Mouse (Mus musculus) layer of hippocampus, adult 9-11 months (tissue): ENCODE measurements at regions not wholly inside any gene's neighbourhood (a gene's known extent, or its start where the extent isn't known, plus 50 kb on each side); places are given as distances from the start of the nearest gene placed in this dataset.

Experiments
- DNase-seq: peaks from one replicate; pipeline ENCODE4 v3.0.0; 2022

DNA sequence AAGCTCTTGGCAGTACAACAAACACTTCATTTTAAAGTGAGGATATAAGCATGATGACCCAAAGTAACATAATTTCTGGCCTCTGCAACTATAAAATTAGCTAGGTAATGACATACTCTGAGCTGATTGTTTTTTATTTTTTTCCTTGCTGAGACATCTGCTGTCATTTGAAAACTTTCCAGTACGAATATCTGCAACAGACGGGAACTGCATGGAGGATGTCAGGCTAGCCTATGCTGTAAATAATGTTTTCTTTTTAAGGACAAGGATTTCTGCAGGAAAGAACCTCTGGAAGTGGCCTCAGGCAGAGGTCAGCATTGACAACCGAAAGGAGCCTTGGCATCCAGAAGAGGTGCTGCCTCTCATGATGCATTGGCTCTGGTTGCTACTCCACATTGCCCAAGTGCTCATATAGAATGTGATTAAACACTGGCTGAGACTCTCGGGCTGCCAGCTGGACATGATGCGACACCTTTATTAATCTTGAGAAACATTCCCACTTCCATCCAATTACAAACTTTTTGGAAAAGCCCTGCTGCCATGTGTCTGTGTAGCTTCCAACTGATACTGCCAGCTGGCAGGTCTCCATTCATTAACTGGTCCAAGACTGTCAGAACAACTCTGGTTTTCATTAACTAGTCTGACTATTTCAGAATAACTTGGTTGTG is 837.9 kb downstream of the Ryr2 start:
- DNase-seq: peak; percentile 68

DNA sequence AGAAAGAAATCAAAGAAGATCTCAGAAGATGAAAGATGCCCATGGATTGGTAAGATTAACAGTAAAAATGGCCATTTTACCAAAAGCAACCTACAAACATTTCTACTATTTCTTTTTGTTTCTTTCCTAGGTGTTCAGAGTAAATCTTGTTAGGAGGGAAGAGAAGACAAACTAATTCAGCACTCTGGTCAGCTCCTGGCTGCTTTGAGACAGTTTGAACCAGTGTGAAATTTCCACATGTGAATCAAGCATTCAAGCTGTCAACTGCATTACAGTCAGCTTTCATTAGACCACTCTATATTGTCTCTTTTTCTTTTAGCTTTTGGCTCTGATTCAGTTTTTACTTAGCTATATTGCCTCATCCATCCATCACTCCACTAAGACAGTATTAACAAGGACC is 859.2 kb downstream of the Ryr2 start:
- no peak for DNase-seq

DNA sequence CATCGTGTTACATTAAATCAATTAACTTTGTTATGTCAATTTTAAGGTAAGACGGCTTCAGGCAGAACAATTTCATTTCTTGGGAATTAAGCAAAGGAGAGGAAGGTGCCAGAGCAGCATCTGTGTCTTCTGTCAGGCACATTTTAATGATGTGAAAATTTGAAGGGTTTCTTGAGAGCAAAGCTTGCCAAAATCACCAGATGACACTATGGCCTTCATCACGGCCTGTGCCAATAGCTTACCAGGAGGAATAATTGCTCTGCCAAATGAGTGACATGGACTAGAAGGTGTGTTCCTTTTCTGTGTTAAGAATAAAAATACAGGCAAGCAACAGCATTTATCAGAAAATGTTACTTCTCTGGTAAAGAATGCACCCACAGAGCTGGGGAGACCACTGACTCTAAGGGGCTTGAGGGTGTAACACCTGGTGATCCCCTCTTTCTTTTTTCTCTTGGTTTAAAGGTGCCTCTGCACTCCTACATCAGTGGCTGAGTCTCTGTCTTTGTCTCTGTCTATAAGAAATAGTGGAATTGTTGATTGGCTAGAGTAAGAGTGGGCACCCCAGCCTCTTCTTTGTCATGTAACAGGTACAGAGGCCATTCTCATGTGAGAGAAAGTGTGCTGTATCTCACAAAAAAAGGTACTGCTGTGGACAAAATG is 856.2 kb upstream of the Chrm3 start:
- no peak for DNase-seq

DNA sequence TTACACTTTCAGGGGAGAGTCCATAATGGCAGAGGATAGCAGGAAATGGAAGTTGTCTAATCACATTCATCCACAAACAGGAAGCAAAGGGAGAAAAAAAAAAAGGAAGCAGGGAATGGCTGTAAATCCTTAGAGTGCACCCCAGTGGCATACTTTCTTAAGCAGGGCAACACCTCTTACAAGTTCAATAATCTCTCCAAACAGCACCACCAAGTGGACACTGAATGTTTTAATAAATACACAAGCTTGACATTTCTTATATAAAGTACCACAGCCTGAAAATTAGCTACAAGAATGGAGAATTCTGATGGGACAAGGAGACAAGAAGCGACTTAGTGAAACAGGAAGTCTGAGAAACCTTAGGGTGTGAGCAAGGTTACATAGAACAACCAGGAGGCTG is 849.5 kb upstream of the Chrm3 start:
- DNase-seq: no peak

DNA sequence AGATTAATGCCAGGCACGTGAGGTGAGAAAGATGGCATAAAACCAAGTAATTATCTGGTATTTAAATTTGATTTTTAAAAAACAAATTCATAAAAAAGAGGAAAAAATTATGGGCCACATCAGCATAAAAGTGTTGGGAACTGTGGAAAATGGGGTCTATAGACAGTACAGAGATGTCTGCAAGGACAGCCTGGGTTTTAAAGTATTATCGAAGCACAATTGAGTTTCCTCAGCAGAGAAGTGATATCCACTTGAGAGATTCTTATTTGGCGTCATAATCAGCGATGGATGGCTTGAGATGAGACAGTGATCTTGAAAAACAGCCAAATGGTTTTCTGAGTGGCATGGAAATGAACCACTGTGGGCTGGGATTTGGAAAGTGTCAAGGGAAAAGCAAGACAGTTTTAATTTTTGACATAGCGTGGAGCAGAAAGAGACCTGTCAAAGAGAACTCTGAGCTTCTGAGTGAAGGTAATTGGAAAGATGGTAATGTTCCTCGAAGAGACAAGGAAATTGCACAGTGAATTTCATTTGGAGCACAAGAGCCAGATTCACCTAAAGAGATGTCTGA is 844.7 kb upstream of the Chrm3 start:
- DNase-seq: no peak

DNA sequence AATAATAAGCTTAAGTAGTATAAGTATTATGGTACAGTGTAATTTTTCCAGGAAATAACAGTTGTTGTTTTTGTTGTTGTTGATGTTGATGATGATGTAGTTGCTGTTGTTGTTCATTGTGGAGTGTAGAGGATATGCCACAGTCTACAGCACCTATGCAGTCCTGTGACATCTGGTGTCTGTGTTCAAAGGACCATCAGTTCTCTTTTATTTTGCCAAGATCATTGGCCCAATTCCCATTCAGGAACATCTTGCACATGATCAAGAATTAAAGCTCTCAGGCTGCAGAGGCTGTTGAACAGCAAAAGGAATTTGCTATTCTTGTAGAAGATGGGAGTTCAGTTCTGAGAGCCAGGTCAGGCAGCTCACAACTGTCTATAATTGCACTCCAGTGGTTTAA is 841.3 kb upstream of the Chrm3 start:
- peak; percentile 11 for DNase-seq

DNA sequence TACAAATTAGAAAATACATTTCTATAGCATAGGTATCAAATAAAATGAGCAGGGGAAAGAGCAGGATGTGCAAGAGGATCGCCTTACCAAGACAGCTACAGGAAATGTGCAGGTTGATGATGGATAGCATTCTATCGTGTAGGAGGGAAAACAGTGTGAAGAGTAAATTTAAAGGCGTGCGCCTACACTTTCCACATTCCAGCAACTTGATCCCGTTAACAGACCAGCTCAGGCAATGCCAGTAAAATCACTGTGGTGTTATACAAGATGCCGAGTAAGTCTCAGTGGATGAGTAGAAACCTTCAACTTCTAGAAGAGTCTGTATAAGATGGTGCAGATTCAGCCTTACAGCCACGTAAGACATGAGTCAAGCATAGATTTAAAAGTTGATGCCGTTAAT is 831.8 kb upstream of the Chrm3 start:
- no peak for DNase-seq

DNA sequence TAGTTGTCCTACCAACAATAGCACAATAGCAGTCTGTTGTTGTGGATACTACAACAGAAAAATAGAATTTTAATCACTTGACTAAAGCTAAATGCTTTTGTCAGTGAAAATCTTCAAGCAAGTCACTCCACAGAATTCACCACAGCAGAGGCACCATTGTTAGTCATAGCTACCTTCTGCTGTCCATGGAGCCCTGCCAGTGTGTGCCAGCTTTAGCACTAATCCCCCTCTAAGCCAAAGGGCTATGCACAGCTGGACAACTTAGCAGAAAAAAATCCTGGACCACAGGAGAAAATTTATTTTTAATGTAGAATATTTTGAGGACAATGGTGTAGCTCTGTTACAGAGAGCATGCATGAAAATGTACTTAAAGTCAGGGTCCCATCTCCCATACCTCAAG is 820.5 kb upstream of the Chrm3 start:
- DNase-seq: no peak

DNA sequence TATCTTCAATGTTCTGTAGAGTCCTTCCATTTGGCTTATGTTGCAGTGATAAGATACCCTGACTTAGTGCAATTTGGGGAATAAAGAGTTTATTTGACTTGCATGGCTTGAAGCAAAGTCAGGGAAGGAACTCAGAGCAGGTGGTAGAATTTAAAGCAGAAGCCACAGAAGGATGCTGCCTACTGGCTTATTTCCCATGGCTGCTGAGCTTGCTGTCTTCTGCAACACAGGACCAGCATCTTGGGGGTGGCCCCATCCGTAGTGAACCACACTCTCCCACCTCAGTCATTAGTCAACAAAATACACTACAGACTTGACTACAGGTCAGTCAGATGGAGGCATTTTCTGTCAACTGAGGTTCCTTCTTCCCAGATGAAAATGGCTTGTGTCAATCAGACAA is 819.7 kb upstream of the Chrm3 start:
- DNase-seq: peak; percentile 4

DNA sequence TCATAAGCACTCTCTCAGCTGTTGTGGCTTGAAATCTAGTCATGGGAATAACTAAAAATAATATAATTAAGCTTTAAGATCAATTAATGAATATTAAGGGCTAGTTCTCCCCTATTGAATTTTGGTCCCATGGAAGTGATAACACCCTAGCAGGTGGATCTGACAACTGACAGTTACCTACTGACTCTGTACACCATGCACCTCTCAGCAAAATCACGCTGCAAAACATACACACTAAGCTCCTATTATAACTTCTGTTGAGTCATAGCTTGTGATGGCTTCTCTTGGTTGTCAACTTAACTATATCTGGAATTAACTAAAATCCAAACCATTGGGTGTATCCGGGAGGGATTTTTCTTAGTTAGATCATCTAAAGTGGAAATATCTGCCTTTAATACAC is 817.9 kb upstream of the Chrm3 start:
- no peak for DNase-seq

DNA sequence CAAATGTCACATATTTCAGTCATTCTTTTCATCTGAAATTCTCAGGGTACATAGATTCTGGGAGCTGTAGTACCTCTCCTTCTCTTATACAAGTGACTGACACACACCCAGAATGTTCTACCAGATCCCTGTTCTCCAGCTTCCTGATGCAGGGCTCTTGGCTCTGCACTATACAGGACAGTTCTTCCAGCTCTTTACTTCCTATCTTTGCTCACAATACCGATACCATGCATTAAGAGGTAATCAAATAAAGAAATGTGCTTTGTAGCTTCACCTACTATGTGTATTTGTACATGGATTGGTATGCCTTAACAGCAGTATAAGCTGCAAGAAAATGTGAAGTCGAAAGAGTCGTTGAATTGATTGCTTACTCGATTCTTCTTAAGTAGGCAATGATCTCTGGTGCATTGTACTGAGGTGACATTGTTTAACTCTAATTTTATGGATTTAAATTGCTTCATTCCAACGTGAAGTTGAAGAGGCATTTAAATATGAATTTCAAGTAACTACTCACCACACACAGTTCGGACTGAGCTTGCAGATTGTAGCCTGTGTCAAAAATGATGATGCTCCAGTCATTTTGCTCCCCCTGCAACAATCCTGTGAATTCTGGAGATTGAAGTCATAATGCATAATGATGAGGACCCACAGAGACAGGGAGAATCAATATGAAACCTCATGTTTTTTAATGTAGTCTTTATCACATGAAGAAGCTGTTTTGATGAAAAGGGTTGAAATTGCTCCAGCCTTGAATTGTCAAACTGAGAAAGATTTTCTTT is 817.2 kb upstream of the Chrm3 start:
- DNase-seq: no peak

DNA sequence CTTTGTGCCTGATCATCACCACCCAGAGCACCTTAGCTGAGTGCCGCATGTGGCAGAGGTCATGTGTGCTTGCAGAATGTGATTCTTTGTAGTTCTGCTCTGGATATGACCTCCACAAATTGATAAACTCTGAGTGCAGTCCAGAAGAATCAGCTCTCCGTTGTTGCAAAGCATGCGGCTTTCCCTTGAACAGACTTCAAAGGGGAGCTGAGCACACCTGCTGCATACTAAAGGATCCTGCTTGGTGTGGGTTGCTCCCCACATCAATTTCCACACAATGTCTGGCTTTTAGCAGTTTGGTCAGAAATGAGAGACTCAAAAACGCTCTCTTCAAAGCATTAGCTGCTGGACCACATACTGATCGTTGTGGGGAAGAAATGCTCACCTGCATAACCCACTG is 806.5 kb upstream of the Chrm3 start:
- DNase-seq: no peak

DNA sequence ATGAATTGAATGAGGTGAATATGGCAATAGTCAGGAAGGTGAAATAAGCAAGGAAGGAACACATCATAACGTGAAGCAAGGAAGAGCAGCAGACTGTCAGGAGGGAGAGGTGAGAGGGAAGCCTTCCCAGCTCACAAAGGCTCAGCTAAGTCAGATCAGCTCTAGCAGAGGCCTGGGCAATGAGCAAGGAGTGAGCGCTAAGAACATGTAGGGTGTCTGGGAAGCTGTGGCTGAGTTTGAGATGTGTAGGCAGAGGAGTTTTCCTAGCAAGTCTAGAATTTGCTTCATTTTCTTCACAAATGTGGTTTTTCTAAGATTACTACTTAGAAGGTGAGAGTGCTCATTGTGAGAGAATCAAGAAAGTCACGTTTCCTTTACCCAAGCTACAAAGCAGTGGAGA is 803.5 kb upstream of the Chrm3 start:
- DNase-seq: no peak

DNA sequence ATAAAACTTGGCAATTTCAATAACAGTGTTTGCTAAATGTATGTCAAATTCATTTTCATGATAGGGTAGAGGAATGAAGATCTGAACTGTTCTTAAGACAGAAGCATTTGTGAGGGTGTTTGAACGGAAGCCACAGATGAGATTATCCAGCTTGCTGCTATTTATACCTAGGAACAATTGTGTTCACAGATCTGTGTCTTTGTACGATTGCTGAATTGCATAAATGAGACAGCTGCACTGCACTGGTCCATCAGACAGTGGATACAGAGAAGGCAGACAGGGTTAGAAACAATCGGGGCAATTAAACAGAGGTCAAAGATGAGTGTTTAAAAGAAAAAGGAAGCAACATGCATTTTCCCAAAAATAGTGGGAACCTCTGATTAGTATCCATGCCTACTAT is 786.6 kb upstream of the Chrm3 start:
- peak; percentile 45 for DNase-seq

DNA sequence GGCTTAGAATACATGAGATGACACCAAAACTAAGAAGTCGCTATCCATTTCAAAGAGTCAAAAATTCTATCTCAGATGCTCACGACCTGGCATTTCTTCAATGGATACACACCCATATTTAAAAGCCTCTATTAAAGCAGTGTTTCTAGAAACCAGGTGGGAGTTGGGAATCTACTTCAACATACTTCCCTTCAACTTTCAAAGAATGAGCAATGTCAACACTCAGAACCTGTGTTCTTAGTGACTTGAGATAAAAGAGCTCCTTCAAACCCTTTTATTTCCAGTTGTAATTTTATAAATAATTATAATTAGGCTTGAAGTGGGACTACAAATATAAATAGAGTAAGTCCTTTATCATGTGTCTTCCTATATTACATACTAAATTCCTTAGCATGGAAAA is 747.0 kb upstream of the Chrm3 start:
- DNase-seq: no peak

DNA sequence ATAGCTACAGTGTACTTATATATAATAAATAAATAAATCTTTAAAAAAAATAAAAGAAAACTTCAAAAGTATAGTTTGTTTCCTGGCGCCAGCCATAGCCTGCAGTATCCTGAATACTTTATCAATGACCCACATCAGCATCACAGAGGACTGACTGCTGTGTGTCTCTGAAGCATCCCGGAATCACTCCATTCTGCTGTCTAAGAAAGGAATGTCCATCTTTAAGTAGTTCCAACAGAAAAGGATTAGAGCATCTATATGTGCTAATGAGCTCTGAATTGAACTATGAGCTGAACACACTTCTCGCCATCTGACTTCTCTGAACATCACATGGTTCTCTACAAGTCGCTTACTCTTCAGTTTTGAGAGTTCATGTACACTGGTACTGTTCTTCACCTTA is 745.8 kb upstream of the Chrm3 start:
- no peak for DNase-seq

DNA sequence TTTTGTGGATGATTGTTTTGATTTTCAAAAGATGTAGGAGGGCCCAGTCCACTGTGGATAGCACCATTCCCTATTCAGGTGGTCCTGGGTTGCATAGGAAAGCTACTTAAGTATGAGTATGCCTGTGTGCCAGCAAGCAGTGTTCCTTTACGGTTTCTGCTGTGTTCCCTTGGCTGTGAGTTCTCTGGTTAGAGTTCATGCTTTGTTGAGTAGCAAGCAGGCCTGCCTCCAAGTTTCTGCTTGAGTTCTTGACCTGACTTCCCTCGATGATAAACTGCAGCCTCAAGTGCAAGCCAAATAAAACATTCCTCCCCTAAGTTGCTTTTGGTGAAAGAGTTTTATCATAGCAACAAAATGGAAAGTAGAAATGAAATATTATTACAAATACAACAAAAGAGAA is 744.9 kb upstream of the Chrm3 start:
- DNase-seq: no peak

DNA sequence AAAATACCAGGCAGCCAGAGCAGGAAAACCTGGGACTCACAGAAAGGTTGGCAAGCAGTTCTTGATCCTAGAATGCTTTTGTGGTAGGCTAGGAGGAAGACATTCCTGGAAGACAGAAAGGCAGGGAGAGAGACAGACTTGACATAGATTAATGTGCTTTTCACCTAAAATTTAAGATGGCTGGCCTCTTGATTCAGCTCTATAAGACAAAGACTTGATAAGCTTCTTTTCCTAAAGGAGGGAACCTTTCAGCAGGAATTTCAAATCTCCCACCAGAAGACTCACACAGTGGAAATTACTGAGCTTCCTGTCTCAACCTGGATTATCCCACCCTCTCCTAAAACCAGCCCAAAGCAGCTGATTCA is 738.9 kb upstream of the Chrm3 start:
- no peak for DNase-seq

DNA sequence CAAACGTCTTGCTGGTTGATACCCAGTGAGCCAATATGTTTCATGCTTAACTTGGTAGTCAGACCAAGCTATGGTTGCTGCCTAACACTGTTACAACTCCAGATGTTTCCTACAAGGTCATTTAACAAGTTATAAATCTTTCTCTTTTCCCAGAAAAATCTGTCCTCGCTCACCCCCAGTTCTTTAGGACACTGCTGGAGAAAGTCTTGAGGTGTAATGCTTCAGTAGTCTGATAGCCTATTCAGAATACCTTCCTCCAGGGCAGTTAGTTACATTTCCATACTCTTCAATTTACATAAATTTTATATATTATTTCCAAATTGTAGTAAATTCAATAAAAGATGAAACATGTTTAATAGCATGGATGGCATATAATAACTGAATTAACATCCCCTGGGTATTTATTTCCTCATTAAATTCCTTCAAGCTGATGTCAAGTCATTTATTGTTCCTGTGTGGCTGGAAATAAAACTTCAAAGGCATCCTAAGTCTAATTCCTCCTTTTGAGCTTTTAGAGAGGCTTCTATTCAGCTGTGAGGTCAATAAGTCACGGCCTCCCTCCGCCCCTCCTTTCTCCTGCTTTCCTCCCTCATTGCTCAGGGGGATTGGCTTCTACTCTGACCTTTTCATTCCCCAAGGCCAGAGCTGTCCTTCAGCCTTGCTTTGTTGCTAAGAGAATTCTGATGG is 738.4 kb upstream of the Chrm3 start:
- no peak for DNase-seq

DNA sequence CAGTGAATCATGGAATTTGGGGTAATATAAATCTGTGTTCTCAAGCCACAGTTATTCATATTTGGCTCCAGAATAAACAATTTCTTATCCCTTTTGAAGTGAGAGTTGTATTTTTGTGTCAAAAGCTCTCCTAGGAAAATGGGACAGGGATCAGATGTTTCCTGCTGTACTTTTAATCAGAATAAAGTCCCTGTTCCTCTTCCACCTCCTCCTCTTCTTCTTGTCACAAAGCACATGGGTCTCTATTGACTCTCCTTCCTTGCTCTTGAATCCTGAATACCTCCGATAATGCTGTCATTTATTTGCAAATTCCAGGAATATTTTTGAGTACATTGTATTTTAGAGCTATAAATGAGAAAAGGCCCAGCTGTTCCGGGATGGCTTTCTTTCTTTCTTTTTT is 732.3 kb upstream of the Chrm3 start:
- no peak for DNase-seq
